Mouse (Mus musculus) erythroblast, embryonic 14.5 days (primary cell): ENCODE results near the gene Ppib.

Experiments used
- GATA1 ChIP-seq: IDR thresholded peaks from 2 replicates; pipeline ENCODE4 v1.6.1; 2012; ENCODE audit warnings: low read length, inconsistent platforms, mixed read lengths
- TAL1 ChIP-seq: IDR thresholded peaks from 3 replicates; pipeline ENCODE4 v1.6.1; 2012; ENCODE audit warnings: low read length, inconsistent platforms, mixed read lengths

GRCm38 (mm10) chr9:66078493-66078892, 18.5 kb downstream of the Ppib start:
- TF ChIP-seq GATA1 (no peak), TAL1 (no peak)
